Mouse (Mus musculus) forebrain, embryonic 11.5 days (tissue): Measurements from ENCODE around the gene Lrrc30. TPM values are rescaled to one million over a fixed set of nuclear protein-coding genes. Genes with fewer than 3 reads are reported as not detected.

ENCODE experiments used
- ATAC-seq: fragments of 200-750 bp; cut with Nextera tagmentation; replicated peaks from 2 replicates; pipeline ENCODE4 v1.8.0; 2017; ENCODE audit warnings: moderate TSS enrichment; ENCODE audit not compliant: low FRiP score
- DNase-seq: peaks from one replicate; pipeline ENCODE4 v3.0.0-alpha.2; 2017; ENCODE audit warnings: low spot score
- H3K27ac ChIP-seq: fragments of 300-500 bp; sonication (generic); 2 replicates; pipeline ENCODE4 v1.5.1; 2014; ENCODE audit warnings: low read depth, low read length
- H3K27me3 ChIP-seq: fragments of 300-500 bp; sonication (generic); 2 replicates; pipeline ENCODE4 v1.6.1; 2014; ENCODE audit warnings: mild to moderate bottlenecking, low read length, mixed read lengths; ENCODE audit not compliant: control insufficient read depth, insufficient read depth
- H3K36me3 ChIP-seq: fragments of 300-500 bp; sonication (generic); 2 replicates; pipeline ENCODE4 v1.6.1; 2014; ENCODE audit warnings: mild to moderate bottlenecking, low read length, moderate library complexity, mixed read lengths; ENCODE audit not compliant: control insufficient read depth, insufficient read depth
- H3K4me1 ChIP-seq: fragments of 300-500 bp; sonication (generic); replicated peaks from 2 replicates; pipeline ENCODE4 v1.6.1; 2014; ENCODE audit warnings: low read length, mixed read lengths; ENCODE audit not compliant: control insufficient read depth, insufficient read depth
- H3K4me2 ChIP-seq: fragments of 300-500 bp; sonication (generic); 2 replicates; pipeline ENCODE4 v1.6.1; 2014; ENCODE audit warnings: low read depth, mild to moderate bottlenecking, low read length, moderate library complexity, mixed read lengths; ENCODE audit not compliant: severe bottlenecking
- H3K4me3 ChIP-seq: fragments of 300-500 bp; sonication (generic); 2 replicates; pipeline ENCODE4 v1.5.1; 2014; ENCODE audit warnings: low read depth, low read length
- H3K9ac ChIP-seq: fragments of 300-500 bp; sonication (generic); 2 replicates; pipeline ENCODE4 v1.6.1; 2014; ENCODE audit warnings: low read length
- H3K9me3 ChIP-seq: fragments of 300-500 bp; sonication (generic); 2 replicates; pipeline ENCODE4 v1.6.1; 2016; ENCODE audit warnings: low read length, mixed read lengths; ENCODE audit not compliant: control insufficient read depth
- WGBS: fragments of 180-500 bp; shearing (Covaris S2); extraction: QIAGEN DNeasy Blood & Tissue Kit; methylation state at CpG from one replicate; pipeline ENCODE4 v1.1.7; 2014; 5-methylcytosine and 5-hydroxymethylcytosine counted together
- polyA plus RNA-seq: library from polyadenylated mRNA; unstranded; fragments of >200 nt; fragmentation: Nextera tagmentation; extraction: Ambion mirVana; gene quantifications from 2 replicates; pipeline ENCODE4 v1.2.1, GENCODE M21; 2014

Gene Lrrc30
- polyA plus RNA-seq = not detected in 2 replicates

DNA sequence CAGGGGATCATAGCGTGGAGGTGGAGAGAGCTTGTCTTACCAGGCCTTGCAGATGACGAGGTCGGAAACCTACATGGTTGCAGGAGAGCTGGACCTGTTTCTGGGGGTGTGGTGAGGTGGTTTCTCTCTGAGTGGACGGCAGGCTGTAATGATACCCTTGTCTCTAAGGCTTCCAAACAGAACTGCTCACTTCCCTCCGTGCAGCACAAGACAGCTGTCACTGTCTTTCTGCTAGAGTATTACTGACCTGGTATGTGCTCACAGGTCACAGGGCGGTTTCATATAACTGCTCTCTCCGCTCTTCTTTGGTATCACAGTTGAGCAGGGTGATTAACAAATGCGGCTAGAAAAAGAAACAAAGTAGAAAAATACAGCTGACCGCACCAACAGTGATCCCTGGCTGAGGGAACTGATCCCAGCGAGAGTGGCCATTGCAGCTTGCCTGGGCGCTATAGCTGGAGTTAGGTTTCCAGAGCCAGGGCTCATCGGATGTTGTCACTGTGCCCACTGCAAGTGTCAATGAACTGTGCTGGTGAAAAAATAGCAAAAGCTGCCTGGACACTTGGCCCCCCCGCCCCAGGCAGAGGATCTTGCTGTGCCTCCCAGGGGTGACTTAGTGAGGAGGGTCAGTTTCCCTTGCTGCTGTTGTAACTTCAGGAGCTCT, at the start of gene Lrrc30:
Lrrc30 (minus strand) TSS at position 48 of the 664 bp plus-strand sequence.
- Histone ChIP-seq H3K36me3 (no peaks in the 10 kb centered on the region), H3K9ac (no peak within 1 kb of the TSS), H3K27me3 (no peaks in the 10 kb centered on the region), H3K27ac (no peak within 1 kb of the TSS), H3K4me2 (no peak within 1 kb of the TSS), H3K9me3 (no peaks in the 10 kb centered on the region), H3K4me3 (no peak within 1 kb of the TSS), H3K4me1 (no peaks in the 10 kb centered on the region)
- no peak for DNase-seq
- WGBS = 79% methylated on average over 13 of the region's 13 CpGs
- ATAC-seq = no peak

DNA sequence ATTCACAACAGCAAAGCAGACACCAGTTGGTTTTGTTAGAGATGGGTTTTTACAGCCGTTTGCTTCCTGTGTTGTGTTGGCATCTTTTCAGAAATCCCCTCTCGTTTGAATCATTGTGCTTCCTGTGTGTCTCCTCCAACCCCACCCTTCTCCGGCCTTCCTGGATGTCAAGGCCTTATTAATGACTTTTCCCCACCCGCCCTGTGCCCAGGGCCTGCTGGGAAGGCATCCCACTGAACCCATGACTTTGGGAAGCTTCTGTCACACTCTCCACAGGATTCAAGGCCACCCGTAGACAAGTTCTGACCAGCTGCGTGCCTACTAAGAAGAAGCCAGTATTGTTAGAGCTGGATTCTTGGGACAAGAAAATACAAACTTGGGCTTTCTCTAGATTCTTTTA, 48.6 kb upstream of the Lrrc30 start:
- no peaks in the 10 kb centered on the region for H3K27me3 ChIP-seq
- H3K9me3 ChIP-seq = no peaks in the 10 kb centered on the region
- H3K4me2 ChIP-seq = no peak overlapping the region
- no peak overlapping the region for H3K9ac ChIP-seq
- DNase-seq (no peak), ATAC-seq (no peak)
- no peaks in the 10 kb centered on the region for H3K4me1 ChIP-seq
- no peak overlapping the region for H3K27ac ChIP-seq
- 77% methylated on average over 6 of the region's 6 CpGs for WGBS
- H3K4me3 ChIP-seq = no peak overlapping the region
- H3K36me3 ChIP-seq = no peaks in the 10 kb centered on the region

DNA sequence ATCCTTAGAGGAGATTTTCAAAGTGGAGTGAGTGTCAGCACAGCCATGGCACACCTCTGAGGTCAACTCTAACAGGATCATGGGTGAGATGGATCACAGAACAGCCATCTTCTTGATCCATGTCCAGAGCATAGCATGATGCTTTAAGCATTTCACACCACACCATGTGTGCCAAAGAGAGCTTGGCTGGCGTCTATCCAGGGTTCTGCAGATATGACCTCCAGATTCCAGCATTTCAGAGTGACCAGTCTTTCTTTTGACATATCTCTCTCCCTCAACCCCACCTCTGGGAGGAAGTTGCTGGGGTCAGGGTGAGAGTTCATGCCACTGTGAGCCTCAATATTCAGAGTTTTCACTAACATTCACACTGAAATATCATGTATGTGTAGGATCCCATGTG, 46.1 kb upstream of the Lrrc30 start:
- no peaks in the 10 kb centered on the region for H3K27me3 ChIP-seq
- H3K9me3 ChIP-seq = no peaks in the 10 kb centered on the region
- H3K36me3 ChIP-seq = no peaks in the 10 kb centered on the region
- 79% methylated on average over 1 of the region's 1 CpGs for WGBS
- DNase-seq (no peak), ATAC-seq (no peak)
- H3K4me2 ChIP-seq = no peak overlapping the region
- no peak overlapping the region for H3K9ac ChIP-seq
- no peak overlapping the region for H3K27ac ChIP-seq
- no peaks in the 10 kb centered on the region for H3K4me1 ChIP-seq
- H3K4me3 ChIP-seq = no peak overlapping the region

DNA sequence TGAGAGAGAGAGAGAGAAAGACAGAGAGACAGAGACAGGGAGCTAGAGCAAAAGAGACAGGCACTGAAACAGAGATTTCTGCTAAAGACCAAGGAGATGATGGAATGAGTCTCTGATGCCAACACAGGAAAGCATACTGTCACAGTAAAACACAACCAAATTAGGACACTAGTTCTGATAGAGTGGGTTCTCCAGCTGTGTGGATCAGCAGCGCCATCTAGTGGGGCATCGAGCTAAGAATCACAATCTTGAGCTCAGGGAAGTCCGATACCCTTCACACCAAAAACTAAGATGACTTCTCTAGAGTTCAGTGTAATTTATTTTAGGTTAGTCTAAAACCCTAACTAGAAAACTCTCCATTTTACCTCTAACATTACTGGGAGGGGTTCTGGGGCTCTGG, 35.5 kb upstream of the Lrrc30 start:
- Histone ChIP-seq H3K4me2 (no peak overlapping the region), H3K27me3 (no peaks in the 10 kb centered on the region), H3K9ac (no peak overlapping the region), H3K4me3 (no peak overlapping the region), H3K4me1 (no peaks in the 10 kb centered on the region), H3K9me3 (no peaks in the 10 kb centered on the region), H3K36me3 (no peaks in the 10 kb centered on the region), H3K27ac (no peak overlapping the region)
- no peak for ATAC-seq
- DNase-seq = peak; percentile 88
- WGBS = 17% methylated on average over 3 of the region's 3 CpGs

DNA sequence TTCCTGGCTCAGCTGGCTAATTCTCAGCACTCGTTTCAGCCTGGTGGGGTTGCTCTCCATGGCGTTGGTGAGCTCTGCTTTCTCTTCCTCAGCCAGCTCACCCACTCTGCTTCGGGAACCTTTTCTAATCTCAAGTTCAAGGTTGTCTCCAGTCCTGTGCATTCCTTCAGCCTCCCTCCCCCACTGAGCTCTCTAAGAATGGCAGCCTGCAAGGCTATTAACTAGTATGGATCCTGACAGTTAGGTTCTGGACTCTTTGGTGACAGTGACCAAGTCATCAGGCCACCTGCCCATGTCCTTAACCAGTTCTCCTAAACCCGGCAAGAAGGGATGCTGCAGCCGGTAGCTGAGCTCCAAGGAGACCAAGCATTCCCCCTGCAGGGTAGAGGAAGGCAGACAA, 34.5 kb upstream of the Lrrc30 start:
- DNase-seq (no peak), ATAC-seq (no peak)
- no peak overlapping the region for H3K27ac ChIP-seq
- no peaks in the 10 kb centered on the region for H3K36me3 ChIP-seq
- 65% methylated on average over 5 of the region's 5 CpGs for WGBS
- H3K9ac ChIP-seq = no peak overlapping the region
- H3K9me3 ChIP-seq = no peaks in the 10 kb centered on the region
- no peaks in the 10 kb centered on the region for H3K4me1 ChIP-seq
- no peak overlapping the region for H3K4me3 ChIP-seq
- H3K27me3 ChIP-seq = no peaks in the 10 kb centered on the region
- no peak overlapping the region for H3K4me2 ChIP-seq

DNA sequence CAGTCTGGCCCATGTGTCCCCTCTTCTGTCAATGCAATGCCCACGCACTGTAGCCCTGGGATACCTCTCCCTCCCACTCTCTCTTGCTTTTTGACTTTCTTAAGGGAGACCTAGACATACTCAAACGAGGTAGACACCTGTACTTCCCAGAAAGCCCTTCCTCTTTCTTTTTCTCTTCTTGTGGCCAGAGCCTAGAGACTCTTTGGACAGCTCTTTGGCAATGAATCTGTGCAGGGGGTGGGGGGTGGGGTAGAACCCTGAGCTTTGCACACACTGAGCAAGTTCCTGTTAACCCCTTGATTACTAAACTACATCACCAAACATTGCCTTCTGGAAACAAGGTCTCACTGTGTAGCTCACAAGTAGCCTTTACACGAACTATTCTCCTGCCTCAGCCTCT, 31.8 kb upstream of the Lrrc30 start:
- no peak overlapping the region for H3K4me2 ChIP-seq
- WGBS = 86% methylated on average over 3 of the region's 3 CpGs
- H3K27me3 ChIP-seq = no peaks in the 10 kb centered on the region
- DNase-seq (no peak), ATAC-seq (no peak)
- H3K36me3 ChIP-seq = no peaks in the 10 kb centered on the region
- no peaks in the 10 kb centered on the region for H3K4me1 ChIP-seq
- no peak overlapping the region for H3K27ac ChIP-seq
- H3K9ac ChIP-seq = no peak overlapping the region
- no peak overlapping the region for H3K4me3 ChIP-seq
- no peaks in the 10 kb centered on the region for H3K9me3 ChIP-seq

DNA sequence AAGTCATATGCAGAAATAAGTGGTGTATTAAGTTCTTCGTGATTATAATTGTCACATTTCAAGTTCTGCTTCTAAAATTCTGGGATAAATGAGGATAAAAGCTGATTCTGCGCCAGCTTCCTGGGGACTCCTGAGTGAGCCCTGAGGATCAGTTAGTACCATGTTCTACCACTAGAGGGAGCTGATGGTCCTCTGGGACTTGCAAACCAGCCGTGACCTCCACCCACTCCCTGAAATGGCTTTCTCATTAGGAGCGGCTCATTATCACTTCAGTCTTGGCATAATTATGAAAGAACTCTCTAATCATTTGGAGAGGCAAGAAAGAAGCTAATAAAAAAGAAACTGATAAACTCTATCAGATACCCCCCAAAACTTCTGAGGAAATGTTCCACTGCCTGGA, 19.0 kb upstream of the Lrrc30 start:
- Histone ChIP-seq H3K4me1 (no peaks in the 10 kb centered on the region), H3K9me3 (no peaks in the 10 kb centered on the region), H3K9ac (no peak overlapping the region), H3K36me3 (no peaks in the 10 kb centered on the region), H3K4me2 (no peak overlapping the region), H3K4me3 (no peak overlapping the region), H3K27me3 (no peaks in the 10 kb centered on the region), H3K27ac (no peak overlapping the region)
- WGBS = 14% methylated on average over 4 of the region's 4 CpGs
- ATAC-seq (peak; percentile 85), DNase-seq (peak; percentile 68)

DNA sequence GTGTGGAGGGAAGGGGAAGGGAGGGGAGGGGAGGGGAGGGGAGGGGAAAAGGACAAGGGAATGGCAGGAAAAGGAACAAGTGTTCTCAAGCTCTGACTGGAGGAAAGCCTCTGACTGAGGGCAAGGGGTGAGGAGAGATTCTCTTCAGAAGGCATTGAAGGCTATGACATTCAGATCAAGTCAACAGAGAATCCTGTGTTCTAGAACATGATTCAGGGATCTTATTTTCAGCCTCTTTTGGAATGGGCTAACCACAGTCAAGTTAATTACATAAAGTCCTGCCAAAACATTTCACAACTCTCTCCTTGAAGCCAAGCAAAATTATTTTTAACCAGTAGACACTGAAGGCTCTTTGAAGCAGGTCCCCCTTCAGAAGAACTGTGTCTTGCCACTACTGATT, 9.1 kb upstream of the Lrrc30 start:
- Histone ChIP-seq H3K9me3 (no peaks in the 10 kb centered on the region), H3K4me1 (no peaks in the 10 kb centered on the region)
- no peak for DNase-seq

DNA sequence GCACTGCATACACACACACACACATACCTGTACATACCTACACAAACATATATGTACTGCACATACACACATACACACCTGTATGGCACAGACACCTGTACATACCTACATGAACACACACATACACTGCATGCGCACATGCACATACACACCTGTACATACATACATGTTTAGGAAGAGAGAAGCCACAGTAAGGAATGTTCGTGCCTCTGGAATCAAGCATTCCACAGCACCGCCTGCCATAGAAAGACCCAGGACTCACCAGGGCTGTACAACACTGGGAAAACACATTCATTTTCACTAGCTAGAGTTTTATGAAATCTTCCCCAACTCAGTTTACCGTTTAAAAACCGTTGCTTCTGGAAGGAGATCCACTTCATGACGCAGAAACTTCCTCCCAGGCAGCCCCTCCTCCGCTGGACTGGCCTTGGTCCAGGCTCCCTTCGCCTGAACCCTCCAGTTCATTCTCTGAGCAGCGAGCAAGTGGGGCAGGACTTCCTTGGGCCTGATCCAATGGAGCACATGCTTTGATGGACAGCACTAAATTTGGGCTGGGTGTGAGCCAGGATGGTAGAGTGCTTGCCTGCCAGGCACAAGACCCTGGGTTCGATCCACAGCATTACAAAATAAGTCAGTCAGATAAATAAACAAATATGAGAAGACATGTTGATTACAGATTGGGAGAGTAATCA, 5.7 kb upstream of the Lrrc30 start:
- DNase-seq (no peak), ATAC-seq (no peak)
- 89% methylated on average over 10 of the region's 10 CpGs for WGBS
- Histone ChIP-seq H3K9ac (no peak overlapping the region), H3K4me2 (no peak overlapping the region), H3K36me3 (no peaks in the 10 kb centered on the region), H3K4me1 (no peaks in the 10 kb centered on the region), H3K4me3 (no peak overlapping the region), H3K27ac (no peak overlapping the region), H3K27me3 (no peaks in the 10 kb centered on the region), H3K9me3 (no peaks in the 10 kb centered on the region)

More for the DNA sequence above, 9.1 kb upstream of the Lrrc30 start:
- Histone ChIP-seq H3K27me3 (no peaks in the 10 kb centered on the region), H3K36me3 (no peaks in the 10 kb centered on the region), H3K27ac (no peak overlapping the region), H3K9ac (no peak overlapping the region), H3K4me3 (no peak overlapping the region), H3K4me2 (no peak overlapping the region)
- no peak for ATAC-seq
